Mouse (Mus musculus) embryo, embryonic 11.5 days (tissue): ENCODE measurements around the gene Sirt4.
"Not testable (repeated sequence)": the region's sequence is repeated elsewhere in the genome, so short reads cannot be mapped to it uniquely, and the experiment has no call there.

Experiments
- DNase-seq: peaks from one replicate; pipeline ENCODE4 v3.0.0-alpha.2; 2012; ENCODE audit warnings: low read depth, low spot score

Sirt4 gene

GRCm38 (mm10) chr5:115470766-115471531 is 13.6 kb downstream of the Sirt4 start:
- DNase-seq: no peak

- no peak for DNase-seq
These were observed 14.7 kb downstream of the Sirt4 start for GRCm38 (mm10) chr5:115469791-115470190.

DNA sequence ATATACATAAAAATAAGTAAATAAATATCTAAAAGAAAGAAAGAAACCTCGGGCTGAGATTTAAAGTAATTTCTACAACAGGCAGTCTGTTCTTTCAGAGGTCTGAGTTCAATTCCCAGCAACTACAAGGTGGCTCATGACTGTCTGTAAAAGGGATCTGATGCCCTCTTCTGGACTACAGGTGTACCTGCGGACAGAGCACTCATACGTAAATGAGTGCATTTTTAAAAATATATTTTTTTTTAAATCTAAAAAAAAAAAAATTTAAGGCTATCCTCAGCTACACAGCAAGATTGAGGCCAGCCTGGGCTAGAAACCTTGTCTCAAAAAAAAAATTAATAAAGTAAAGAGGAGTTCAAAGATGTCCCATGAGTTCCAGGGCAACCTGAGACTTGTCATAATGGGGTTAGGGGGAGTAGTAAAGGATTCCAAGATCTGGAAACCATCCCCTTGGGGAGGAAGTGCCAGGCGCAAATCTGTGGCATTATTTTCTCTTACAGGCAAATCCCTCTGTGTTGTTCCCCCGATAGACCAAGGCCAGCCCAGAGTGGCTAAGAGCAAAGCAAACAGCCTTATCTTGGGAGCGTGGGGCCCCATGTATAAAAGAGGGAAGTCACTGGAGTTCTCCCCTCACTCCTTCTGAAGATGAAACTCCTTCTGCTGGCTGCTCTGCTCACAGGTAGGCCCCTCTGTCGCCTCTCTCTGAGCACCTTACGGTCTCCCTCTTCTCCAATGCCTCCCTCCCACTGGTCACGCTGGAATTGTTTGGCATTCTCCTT is 18.7 kb downstream of the Sirt4 start, which contains the start of gene Pla2g1b:
Gene Pla2g1b, plus strand, starts transcription at position 621 of the 779 bp plus-strand sequence.
- no peak for DNase-seq

DNA sequence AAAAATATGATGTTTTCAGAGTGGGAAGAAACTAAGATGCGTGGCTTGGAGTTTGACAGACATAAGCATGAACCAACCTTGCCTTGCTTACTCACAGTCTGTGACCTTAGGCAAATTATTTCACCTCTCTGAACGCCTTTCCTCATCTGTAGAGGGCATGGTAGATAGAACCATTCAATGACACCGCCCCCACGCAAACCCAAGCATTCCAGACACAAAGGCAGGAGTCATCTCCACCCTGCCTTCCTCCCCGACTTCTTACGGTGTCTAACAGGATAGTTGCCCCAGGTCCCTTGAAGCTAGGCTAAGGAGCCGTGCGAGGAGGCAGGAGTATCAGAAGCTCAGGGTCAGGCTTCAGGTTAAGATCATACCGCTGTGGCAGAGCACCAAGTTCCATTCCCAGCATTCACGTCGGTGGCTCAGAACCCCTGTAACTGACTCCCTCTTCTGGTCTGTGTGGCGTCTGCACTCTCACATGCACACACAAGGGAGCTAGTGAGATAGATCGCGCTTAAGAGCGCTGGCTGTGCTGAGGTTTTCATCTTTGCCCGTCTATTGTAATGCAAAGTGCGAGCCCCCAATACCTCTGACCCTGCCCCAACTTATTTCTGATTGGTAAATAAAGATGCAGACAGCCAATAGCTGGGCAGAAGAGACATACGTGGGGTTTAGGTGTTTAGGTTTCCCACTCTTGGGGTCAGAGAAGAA is 20.0 kb downstream of the Sirt4 start:
- no peak for DNase-seq

- DNase-seq: no peak
These were observed 25.6 kb downstream of the Sirt4 start for GRCm38 (mm10) chr5:115458918-115459317.

GRCm38 (mm10) chr5:115455838-115456237 is 28.7 kb downstream of the Sirt4 start:
- no peak for DNase-seq

GRCm38 (mm10) chr5:115454422-115455090 is 30.0 kb downstream of the Sirt4 start:
- no peak for DNase-seq

DNA sequence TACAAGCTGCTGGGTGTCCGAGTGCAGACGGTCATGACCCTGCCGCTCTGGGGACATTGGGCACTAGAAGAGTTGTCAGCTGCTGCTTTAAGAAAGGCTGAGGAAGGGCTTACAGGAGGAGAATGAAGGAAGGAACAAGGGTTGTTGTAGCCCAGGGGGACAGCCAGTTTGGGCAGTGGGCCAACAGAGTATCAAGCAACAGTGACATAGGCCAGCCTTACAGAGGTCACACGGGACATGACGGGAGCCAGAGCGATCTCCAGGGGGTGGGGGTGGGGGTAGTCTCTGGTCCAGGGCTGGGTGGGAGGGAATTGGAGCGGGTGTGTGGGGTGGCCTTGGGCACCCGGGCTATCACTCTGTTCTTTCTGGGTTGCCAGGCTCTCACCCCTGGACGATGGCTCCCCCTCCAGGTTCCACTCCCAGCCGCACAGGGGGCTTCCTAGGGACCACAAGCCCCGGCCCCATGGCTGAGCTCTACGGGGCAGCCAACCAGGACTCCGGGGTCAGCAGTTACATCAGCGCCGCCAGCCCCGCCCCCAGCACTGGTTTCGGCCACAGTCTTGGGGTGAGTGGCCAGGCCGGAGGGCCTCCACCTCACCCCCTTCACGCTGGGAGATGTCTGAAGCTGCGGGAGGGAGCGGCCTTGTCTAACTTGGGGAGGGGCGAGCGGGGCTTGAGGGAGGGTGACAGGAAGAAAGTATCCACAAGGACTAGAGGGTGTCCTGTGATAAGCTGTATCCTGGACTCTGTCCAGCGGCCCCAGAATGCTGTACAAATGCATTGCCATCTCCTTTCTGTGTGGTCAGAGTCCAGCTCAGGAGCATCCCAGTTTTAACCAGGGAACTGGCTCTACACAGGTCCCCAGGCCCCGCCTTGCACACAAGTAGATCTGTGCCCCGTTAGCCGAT is 33.9 kb downstream of the Sirt4 start:
- no peak for DNase-seq

- DNase-seq: no peak
These were observed 35.3 kb downstream of the Sirt4 start for GRCm38 (mm10) chr5:115449247-115449646.

DNA sequence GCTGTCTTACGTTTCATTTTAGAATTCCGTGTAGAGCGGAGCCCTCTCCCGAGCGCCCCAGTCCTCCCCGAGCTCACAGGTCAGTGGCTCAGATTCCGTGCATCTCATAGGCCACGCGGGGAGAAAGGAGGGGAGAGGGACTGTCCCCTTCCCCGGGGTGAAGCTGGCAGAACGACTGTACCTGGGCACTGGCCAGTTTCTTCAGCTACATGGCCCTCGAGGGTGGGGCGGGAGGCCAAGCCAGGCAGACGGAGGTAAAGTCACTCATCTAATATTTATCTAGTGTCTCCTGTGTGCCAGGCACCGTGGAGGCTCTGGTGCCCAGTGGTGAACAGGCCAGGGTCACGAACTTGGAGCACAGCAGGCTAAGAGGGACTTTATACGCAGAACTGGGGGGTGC is 37.4 kb downstream of the Sirt4 start:
- DNase-seq: no peak

- DNase-seq: no peak
These were observed 40.4 kb downstream of the Sirt4 start for GRCm38 (mm10) chr5:115444130-115444529.

DNA sequence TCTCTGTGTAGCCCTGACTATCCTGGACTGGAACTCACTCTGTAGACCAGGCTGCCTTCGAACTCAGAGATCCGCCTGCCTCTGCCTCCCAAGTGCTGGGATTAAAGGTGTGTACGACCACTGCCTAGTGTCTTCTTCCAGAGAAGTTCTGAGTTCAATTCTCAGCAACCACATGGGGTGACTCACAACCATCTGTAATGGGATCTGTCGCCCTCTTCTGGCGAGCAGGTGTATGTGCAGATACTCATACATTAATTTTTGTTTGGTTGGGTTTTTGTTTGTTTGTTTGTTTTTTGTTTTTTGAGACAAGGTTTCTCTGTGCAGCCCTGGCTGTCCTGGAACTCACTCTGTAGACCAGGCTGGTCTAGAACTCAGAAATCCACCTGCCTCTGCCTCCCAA is 41.9 kb downstream of the Sirt4 start:
- not testable (repeated sequence) for DNase-seq

DNA sequence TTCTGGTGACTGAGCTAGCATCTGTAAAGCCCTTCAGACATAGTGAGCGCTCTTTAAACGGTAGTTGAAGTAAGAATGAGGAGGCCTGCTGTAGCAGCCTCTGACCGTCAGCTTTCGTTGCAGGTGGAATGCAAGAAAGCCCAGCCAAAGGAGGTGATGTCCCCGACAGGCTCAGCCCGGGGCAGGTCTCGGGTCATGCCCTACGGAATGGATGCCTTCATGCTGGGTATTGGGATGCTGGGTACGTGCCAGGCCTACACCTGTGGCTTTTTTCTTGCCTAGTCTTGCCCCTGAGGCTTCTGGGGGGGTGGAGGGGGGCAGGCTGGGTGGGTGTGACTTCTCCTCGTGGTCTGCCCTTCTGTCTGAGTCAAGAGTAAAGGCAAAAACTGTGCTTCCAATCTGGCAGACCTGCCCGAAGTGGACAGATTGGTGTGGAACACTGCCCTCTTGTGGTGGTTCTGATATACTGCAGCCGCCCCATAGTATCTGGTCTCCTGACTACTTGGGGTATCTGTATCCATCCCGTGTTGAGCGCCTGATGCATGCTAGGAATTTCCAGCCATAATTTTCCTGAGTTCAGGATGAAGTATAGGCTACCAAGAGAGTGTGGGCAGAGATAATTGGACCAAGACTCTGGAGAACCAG is 43.2 kb downstream of the Sirt4 start:
- peak; percentile 67 for DNase-seq

GRCm38 (mm10) chr5:115438667-115439066 is 45.9 kb downstream of the Sirt4 start:
- DNase-seq: no peak

DNA sequence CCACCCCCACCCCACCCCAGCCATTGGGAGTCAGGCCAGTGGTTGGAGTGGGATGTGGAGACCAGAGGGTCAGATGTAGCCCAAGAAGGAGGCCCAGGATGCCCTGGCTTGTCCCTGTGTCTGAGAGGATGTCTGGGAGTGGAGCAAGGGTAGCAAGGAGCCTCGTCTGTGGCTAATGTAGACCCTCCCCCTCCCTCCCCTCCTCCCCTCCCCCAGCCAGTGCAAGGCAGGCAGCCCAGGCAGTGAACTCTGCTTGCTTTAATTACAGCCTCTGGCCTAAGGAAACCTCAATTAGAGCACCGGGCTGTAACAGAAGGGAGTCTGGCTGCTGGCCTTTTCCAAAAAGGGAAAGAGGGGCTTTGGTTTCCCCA is 46.6 kb downstream of the Sirt4 start:
- DNase-seq: no peak

DNA sequence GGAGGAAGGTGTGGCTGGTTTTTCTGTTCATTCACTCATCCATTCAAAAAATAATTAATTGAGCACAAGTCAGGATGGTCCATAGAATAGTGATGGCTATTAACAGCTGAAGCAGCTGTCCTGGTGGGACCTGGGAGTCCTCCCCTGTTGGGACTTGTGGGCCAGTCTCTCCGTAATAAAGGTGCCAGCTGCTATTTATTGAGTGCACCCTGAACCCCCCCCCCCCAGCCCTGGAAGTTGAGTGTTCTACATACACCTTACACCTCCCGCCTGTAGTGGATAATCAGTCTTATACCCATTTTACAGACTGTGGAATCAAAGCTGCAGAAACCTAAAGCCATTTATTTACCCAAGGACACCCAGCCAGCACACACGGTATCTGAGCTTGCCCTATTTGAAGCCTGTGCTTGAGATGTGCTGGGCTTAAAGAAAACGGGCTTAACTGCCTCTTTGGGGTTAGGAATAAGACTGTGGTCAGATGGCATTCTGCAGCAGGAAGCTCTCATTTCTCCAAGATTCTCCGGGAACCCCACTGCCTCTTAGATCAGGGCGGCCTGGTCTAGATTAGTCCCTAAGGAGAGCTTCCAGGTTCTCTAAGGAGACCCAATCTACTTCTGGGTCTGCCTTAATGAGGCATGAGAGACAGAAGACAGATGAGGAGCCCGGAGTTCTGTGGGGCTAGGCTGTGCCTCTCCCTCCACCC is 47.1 kb downstream of the Sirt4 start:
- no peak for DNase-seq

GRCm38 (mm10) chr5:115436421-115437124 is 48.0 kb downstream of the Sirt4 start:
- peak; percentile 86 for DNase-seq

GRCm38 (mm10) chr5:115435755-115436379 is 48.7 kb downstream of the Sirt4 start:
- no peak for DNase-seq
